Mouse (Mus musculus): ENCODE measurements around the gene Eif5a. TPM values are rescaled to one million over a fixed set of nuclear protein-coding genes. Genes with fewer than 3 reads are reported as not detected.
"Not testable (repeated sequence)": the region's sequence is repeated elsewhere in the genome, so short reads cannot be mapped to it uniquely, and the experiment has no call there.

Eif5a gene
- total RNA-seq, 2 experiments from 2014 or later: 406 to 453 TPM

GRCm38 (mm10) chr11:69930176-69930575 is 8.4 kb upstream of the Eif5a start:
- DNase-seq (ENCODE audit: low spot score in 2 of 2): not testable (repeated sequence)
- intact Hi-C loops (cut with DNase I): loop anchor here (5.0 kb wide), 2 partner anchors 37 to 282 kb away; partner anchors contain the start of gene Slc16a11

- intact Hi-C loops (cut with DNase I): loop anchor here (5.0 kb wide), 2 partner anchors 38 to 283 kb away; partner anchors contain the start of gene Slc16a11
- DNase-seq (ENCODE audit: low spot score in 2 of 2): no peak
Measured at GRCm38 (mm10) chr11:69929712-69930111, 8.0 kb upstream of the Eif5a start.

GRCm38 (mm10) chr11:69927501-69927900 is 5.7 kb upstream of the Eif5a start:
- no peak for DNase-seq (ENCODE audit: low spot score in 2 of 2)
- intact Hi-C loops (cut with DNase I): no loop called here

GRCm38 (mm10) chr11:69922796-69923195 is 1.0 kb upstream of the Eif5a start:
- DNase-seq (ENCODE audit: low spot score in 2 of 2): no peak
- intact Hi-C loops (cut with DNase I): no loop called here

GRCm38 (mm10) chr11:69922012-69922756 is 426 bp upstream of the Eif5a start:
- intact Hi-C loops (cut with DNase I): no loop called here
- DNase-seq (ENCODE audit: low spot score in 2 of 2): no peak

- intact Hi-C loops (cut with DNase I): loop anchor here (1.0 to 2.0 kb wide), 2 partner anchors 19 to 60 kb away; partner anchors contain the start of genes Ctdnep1 and Neurl4
- peak in 1 of 2 experiments; percentile 36 for DNase-seq (ENCODE audit: low spot score in 2 of 2)
Measured at GRCm38 (mm10) chr11:69920266-69921031, 1.3 kb downstream of the Eif5a start.

GRCm38 (mm10) chr11:69919661-69920265 is 2.0 kb downstream of the Eif5a start:
- intact Hi-C loops (cut with DNase I): loop anchor here (2.0 kb wide), 1 partner anchor 61 kb away; the partner anchor contains the start of gene Ctdnep1
- peak in 1 of 2 experiments; percentile 59 for DNase-seq (ENCODE audit: low spot score in 2 of 2)

- DNase-seq (ENCODE audit: low spot score in 2 of 2): no peak
- intact Hi-C loops (cut with DNase I): no loop called here
Measured at GRCm38 (mm10) chr11:69919053-69919452, 2.7 kb downstream of the Eif5a start.

- intact Hi-C loops (cut with DNase I): no loop called here
- no peak for DNase-seq (ENCODE audit: low spot score in 2 of 2)
Measured at GRCm38 (mm10) chr11:69918118-69918517, 3.6 kb downstream of the Eif5a start.

GRCm38 (mm10) chr11:69917379-69917948 is 4.3 kb downstream of the Eif5a start:
- DNase-seq (ENCODE audit: low spot score in 2 of 2): no peak
- intact Hi-C loops (cut with DNase I): no loop called here

GRCm38 (mm10) chr11:69916652-69917378 is 4.9 kb downstream of the Eif5a start:
- intact Hi-C loops (cut with DNase I); DNase-seq (ENCODE audit: low spot score in 2 of 2): not testable (repeated sequence)

GRCm38 (mm10) chr11:69915667-69916627 is 5.8 kb downstream of the Eif5a start:
- no peak for DNase-seq (ENCODE audit: low spot score in 2 of 2)
- intact Hi-C loops (cut with DNase I): no loop called here

- DNase-seq (ENCODE audit: low spot score in 2 of 2): no peak
- intact Hi-C loops (cut with DNase I): no loop called here
Measured at GRCm38 (mm10) chr11:69914917-69915430, 6.8 kb downstream of the Eif5a start.

GRCm38 (mm10) chr11:69914372-69914764 is 7.4 kb downstream of the Eif5a start:
- intact Hi-C loops (cut with DNase I): no loop called here
- DNase-seq (ENCODE audit: low spot score in 2 of 2): no peak

- peak; percentile 96 for DNase-seq (ENCODE audit: low spot score in 2 of 2)
- intact Hi-C loops (cut with DNase I): no loop called here
Measured at GRCm38 (mm10) chr11:69913554-69914371, 8.0 kb downstream of the Eif5a start, which contains the start of gene Gps2. Gene Gps2, plus strand, starts transcription at chr11:69913888.

GRCm38 (mm10) chr11:69912716-69913530 is 8.8 kb downstream of the Eif5a start:
- no peak for DNase-seq (ENCODE audit: low spot score in 2 of 2)
- intact Hi-C loops (cut with DNase I): no loop called here

All from left cerebral cortex, postnatal 36 days (tissue).